Mouse (Mus musculus) hindbrain, embryonic 15.5 days (tissue): Measurements from ENCODE around the gene Cep85l. TPM values are rescaled to one million over a fixed set of nuclear protein-coding genes. Genes with fewer than 3 reads are reported as not detected.

Source experiments
- ATAC-seq: fragments of 200-750 bp; cut with Nextera tagmentation; 2 replicates; pipeline ENCODE4 v1.8.0; 2017; ENCODE audit warnings: low read depth, moderate number of reproducible peaks, moderate TSS enrichment; ENCODE audit not compliant: low FRiP score
- H3K27ac ChIP-seq: fragments of 300-500 bp; sonication (generic); replicated peaks from 2 replicates; pipeline ENCODE4 v1.5.1; 2015; ENCODE audit warnings: mild to moderate bottlenecking, inconsistent platforms
- H3K27me3 ChIP-seq: fragments of 300-500 bp; sonication (generic); 2 replicates; pipeline ENCODE4 v1.6.1; 2015; ENCODE audit warnings: control low read depth, inconsistent platforms
- H3K36me3 ChIP-seq: fragments of 300-500 bp; sonication (generic); 2 replicates; pipeline ENCODE4 v1.6.1; 2015; ENCODE audit warnings: control low read depth, inconsistent platforms
- H3K4me1 ChIP-seq: fragments of 300-500 bp; sonication (generic); replicated peaks from 2 replicates; pipeline ENCODE4 v1.6.1; 2015; ENCODE audit warnings: control low read depth, inconsistent platforms
- H3K4me2 ChIP-seq: fragments of 300-500 bp; sonication (generic); 2 replicates; pipeline ENCODE4 v1.6.1; 2015; ENCODE audit warnings: moderate library complexity, mild to moderate bottlenecking, inconsistent platforms
- H3K4me3 ChIP-seq: fragments of 300-500 bp; sonication (generic); 2 replicates; pipeline ENCODE4 v1.5.1; 2015; ENCODE audit warnings: mild to moderate bottlenecking, inconsistent platforms
- H3K9ac ChIP-seq: fragments of 300-500 bp; sonication (generic); 2 replicates; pipeline ENCODE4 v1.6.1; 2015; ENCODE audit warnings: inconsistent platforms
- H3K9me3 ChIP-seq: fragments of 300-500 bp; sonication (generic); 2 replicates; pipeline ENCODE4 v1.6.1; 2016; ENCODE audit warnings: control low read depth, inconsistent platforms
- WGBS: fragments of 180-500 bp; shearing (Covaris S2); methylation state at CpG from one replicate; pipeline ENCODE4 v1.1.7; 2015; 5-methylcytosine and 5-hydroxymethylcytosine counted together
- polyA plus RNA-seq: library from polyadenylated mRNA; unstranded; fragments of >200 nt; fragmentation: Nextera tagmentation; extraction: Ambion mirVana; gene quantifications from 2 replicates; pipeline ENCODE4 v1.2.1, GENCODE M21; 2015

The Cep85l gene
- polyA plus RNA-seq, 1 experiment from 2014 or later: 5.0 TPM

DNA sequence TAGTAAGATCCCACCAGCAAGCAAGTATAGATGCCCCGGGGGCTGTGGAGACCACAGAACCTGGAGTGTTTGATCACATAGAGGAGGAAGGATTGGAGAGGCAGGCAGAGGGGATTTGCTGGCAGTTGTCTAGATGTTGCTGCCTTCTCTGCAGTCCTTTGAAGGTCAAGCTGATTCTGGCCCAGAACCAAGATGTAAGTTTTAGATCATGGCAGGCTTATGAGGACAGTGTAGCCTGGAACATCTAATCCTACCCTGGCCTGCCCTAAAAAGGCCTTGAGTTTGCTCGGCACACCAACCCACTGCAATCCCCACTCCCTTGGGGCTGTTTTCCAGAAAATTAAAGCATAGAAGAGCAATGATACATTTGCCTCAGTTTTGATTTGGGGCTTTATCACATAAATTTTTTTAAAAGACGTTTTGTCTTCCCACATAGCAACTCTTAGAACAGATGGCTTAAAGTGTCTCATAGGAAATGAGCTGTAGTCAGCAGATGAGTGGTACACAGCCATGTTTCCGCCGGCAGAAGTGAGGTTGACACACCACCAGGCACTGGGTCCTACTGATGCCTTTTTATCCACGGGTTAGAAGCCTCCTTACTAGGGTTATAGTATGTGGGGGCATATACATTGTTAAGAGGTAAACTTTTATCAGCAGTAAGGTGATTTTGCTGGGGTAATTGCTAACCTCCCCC is 8.6 kb upstream of the Cep85l start:
- Histone ChIP-seq H3K4me1 (no peaks in the 10 kb centered on the region), H3K4me3 (no peak overlapping the region), H3K36me3 (no peaks in the 10 kb centered on the region), H3K9ac (no peak overlapping the region), H3K27me3 (no peaks in the 10 kb centered on the region), H3K4me2 (no peak overlapping the region), H3K27ac (no peak overlapping the region), H3K9me3 (no peaks in the 10 kb centered on the region)
- WGBS: 69% methylated on average over 6 of the region's 6 CpGs
- no peak for ATAC-seq

DNA sequence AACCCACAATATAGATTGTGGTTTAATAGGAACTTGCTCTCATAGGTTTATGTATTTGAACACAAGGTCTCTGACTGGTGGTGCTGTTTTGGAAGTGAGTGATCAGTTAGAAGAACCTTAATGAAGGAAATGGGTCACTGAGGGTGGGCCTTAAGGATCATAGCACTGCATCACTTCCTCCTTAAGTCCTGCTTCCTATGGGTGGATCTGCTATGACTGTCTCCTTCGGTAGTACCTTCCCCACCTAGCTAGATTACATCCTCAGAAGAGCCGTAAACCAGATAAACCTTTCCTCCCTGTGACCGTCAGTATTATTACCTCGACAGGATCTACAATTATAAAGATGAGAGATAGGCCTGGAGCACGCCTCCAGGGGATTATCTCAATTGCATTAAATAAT is 5.7 kb upstream of the Cep85l start:
- Histone ChIP-seq H3K4me2 (no peak overlapping the region), H3K4me1 (peaks cover under 1% of the 10 kb centered on the region), H3K27me3 (no peaks in the 10 kb centered on the region), H3K4me3 (no peak overlapping the region), H3K9me3 (no peaks in the 10 kb centered on the region), H3K27ac (no peak overlapping the region), H3K36me3 (no peaks in the 10 kb centered on the region), H3K9ac (no peak overlapping the region)
- WGBS: 81% methylated on average over 5 of the region's 5 CpGs
- no peak for ATAC-seq

DNA sequence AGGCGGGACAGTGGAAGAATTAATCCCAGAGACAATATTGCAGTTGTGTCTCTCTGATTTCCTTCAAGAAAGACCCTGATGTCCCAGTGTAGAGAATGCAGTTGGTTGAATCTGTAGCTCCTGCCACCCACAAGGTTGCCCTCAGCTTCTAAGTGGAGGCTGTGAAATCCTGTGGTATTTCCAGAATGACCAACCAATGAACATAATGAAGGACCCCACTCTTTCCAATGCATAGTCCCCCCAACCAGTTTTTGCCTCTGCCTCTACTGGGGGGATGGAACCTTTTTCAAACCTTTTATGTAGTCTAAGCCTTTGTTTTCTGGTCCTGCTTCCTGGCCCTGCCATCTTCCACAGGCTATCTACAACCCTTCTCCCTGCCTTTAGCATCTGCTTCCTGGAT is 5.1 kb upstream of the Cep85l start:
- no peak for ATAC-seq
- no peak overlapping the region for H3K27ac ChIP-seq
- peaks cover 4% of the 10 kb centered on the region for H3K4me1 ChIP-seq
- no peaks in the 10 kb centered on the region for H3K36me3 ChIP-seq
- H3K4me3 ChIP-seq: no peak overlapping the region
- H3K9me3 ChIP-seq: no peaks in the 10 kb centered on the region
- no peaks in the 10 kb centered on the region for H3K27me3 ChIP-seq
- 89% methylated on average over 1 of the region's 1 CpGs for WGBS
- H3K9ac ChIP-seq: no peak overlapping the region
- no peak overlapping the region for H3K4me2 ChIP-seq

GRCm38 (mm10) chr10:53382696-53383365 is 3.1 kb upstream of the Cep85l start:
- H3K27ac ChIP-seq: no peak overlapping the region
- no peak overlapping the region for H3K4me2 ChIP-seq
- H3K4me3 ChIP-seq: no peak overlapping the region
- ATAC-seq: no peak
- no peaks in the 10 kb centered on the region for H3K27me3 ChIP-seq
- WGBS: 74% methylated on average over 7 of the region's 7 CpGs
- no peaks in the 10 kb centered on the region for H3K36me3 ChIP-seq
- H3K4me1 ChIP-seq: peaks cover 15% of the 10 kb centered on the region
- H3K9ac ChIP-seq: no peak overlapping the region
- H3K9me3 ChIP-seq: no peaks in the 10 kb centered on the region

- 1% methylated on average over 47 of the region's 59 CpGs for WGBS
- Histone ChIP-seq H3K36me3 (no peaks in the 10 kb centered on the region), H3K27me3 (no peaks in the 10 kb centered on the region), H3K27ac (peak overlapping the region; percentile 97), H3K4me2 (peak overlapping the region; percentile 68), H3K9ac (peak overlapping the region; percentile 97), H3K9me3 (no peaks in the 10 kb centered on the region), H3K4me1 (peaks cover 23% of the 10 kb centered on the region), H3K4me3 (peak overlapping the region; percentile 98)
- ATAC-seq: no peak; the same call in 1 of the 2 replicates
Observed at GRCm38 (mm10) chr10:53378981-53379708, 602 bp downstream of the Cep85l start.

DNA sequence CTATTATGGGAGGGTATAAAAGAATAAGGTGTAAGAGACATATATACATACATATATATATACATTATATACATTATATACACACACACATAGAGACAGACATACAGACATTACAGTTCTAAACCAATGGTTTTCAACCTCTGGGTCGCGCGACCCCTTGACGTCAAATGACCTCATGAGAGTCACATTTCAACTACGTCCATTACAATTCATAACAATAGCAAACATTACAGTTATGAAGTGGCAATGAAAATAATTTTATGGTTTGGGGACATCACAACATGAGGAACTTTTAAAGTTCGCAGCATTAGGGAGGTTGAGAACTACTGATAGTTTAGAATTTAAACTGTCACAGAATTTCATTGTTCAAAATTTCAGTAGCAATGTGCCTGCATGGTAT is 1.5 kb downstream of the Cep85l start:
- Histone ChIP-seq H3K4me3 (peak overlapping the region; percentile 98), H3K9me3 (no peaks in the 10 kb centered on the region), H3K4me1 (peaks cover 23% of the 10 kb centered on the region), H3K9ac (no peak overlapping the region; the same call in 1 of the 2 replicates), H3K36me3 (no peaks in the 10 kb centered on the region), H3K27me3 (no peaks in the 10 kb centered on the region), H3K27ac (no peak overlapping the region), H3K4me2 (peak overlapping the region; percentile 68)
- ATAC-seq: no peak
- 74% methylated on average over 6 of the region's 6 CpGs for WGBS

DNA sequence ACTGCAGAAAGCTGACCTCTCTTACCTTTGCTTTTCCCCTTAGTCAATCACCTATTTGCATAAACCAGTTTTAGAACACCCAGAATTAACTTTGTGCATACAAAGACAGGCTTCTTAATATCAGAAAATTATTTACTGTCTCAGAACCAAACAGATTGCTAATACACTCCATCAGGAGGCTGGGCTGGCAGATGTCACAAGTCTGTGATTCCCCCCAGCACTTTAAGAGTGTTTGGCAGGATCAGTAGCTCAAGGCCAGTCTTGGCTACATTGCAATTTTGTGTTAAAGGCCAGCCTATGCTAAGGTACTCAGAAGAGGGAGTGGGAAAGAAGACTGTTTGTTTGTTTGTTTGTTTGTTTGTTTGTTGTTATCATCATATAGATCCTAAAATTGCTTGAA is 2.7 kb downstream of the Cep85l start:
- Histone ChIP-seq H3K27me3 (no peaks in the 10 kb centered on the region), H3K4me2 (peak overlapping the region; percentile 33), H3K4me3 (no peak overlapping the region), H3K4me1 (peaks cover 23% of the 10 kb centered on the region), H3K9me3 (no peaks in the 10 kb centered on the region), H3K36me3 (no peaks in the 10 kb centered on the region), H3K9ac (no peak overlapping the region), H3K27ac (no peak overlapping the region)
- ATAC-seq: no peak

GRCm38 (mm10) chr10:53373885-53374578 is 5.7 kb downstream of the Cep85l start:
- no peak overlapping the region for H3K9ac ChIP-seq
- no peaks in the 10 kb centered on the region for H3K27me3 ChIP-seq
- no peak overlapping the region for H3K27ac ChIP-seq
- H3K9me3 ChIP-seq: no peaks in the 10 kb centered on the region
- ATAC-seq: no peak
- peaks cover 19% of the 10 kb centered on the region for H3K4me1 ChIP-seq
- no peak overlapping the region for H3K4me3 ChIP-seq
- 90% methylated on average over 6 of the region's 6 CpGs for WGBS
- H3K36me3 ChIP-seq: no peaks in the 10 kb centered on the region; the same call in 1 of the 2 replicates
- H3K4me2 ChIP-seq: no peak overlapping the region

DNA sequence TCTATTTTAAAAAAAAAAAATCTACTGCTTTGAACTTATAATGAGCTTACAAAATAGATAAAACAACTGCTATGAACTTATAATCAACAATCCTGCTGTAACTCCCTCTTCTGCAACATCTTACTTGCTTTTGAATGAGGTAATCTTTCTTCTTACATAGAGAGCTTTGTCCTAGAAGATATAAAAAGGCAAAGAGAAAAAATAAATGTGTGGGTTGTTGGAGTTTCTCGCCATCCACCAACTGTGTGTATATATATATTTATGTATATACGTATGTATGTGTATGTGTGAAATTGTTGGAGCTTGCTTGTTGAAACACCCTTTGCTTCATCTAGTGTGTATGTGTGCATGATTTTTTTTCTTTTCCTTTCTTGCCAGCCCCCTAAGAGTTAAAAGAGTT is 12.5 kb downstream of the Cep85l start:
- ATAC-seq: no peak
- no peaks in the 10 kb centered on the region for H3K27me3 ChIP-seq
- H3K4me3 ChIP-seq: no peak overlapping the region
- no peaks in the 10 kb centered on the region for H3K9me3 ChIP-seq
- no peaks in the 10 kb centered on the region; the same call in 1 of the 2 replicates for H3K36me3 ChIP-seq
- 95% methylated on average over 2 of the region's 2 CpGs for WGBS
- no peak overlapping the region for H3K4me2 ChIP-seq
- H3K27ac ChIP-seq: no peak overlapping the region
- H3K4me1 ChIP-seq: no peaks in the 10 kb centered on the region
- H3K9ac ChIP-seq: no peak overlapping the region

- Histone ChIP-seq H3K36me3 (no peaks in the 10 kb centered on the region), H3K27ac (no peak overlapping the region), H3K9ac (no peak overlapping the region), H3K4me3 (no peak overlapping the region), H3K27me3 (no peaks in the 10 kb centered on the region), H3K4me2 (no peak overlapping the region), H3K9me3 (no peaks in the 10 kb centered on the region), H3K4me1 (no peaks in the 10 kb centered on the region)
- no peak for ATAC-seq
Observed at GRCm38 (mm10) chr10:53364311-53364710, 15.4 kb downstream of the Cep85l start.

DNA sequence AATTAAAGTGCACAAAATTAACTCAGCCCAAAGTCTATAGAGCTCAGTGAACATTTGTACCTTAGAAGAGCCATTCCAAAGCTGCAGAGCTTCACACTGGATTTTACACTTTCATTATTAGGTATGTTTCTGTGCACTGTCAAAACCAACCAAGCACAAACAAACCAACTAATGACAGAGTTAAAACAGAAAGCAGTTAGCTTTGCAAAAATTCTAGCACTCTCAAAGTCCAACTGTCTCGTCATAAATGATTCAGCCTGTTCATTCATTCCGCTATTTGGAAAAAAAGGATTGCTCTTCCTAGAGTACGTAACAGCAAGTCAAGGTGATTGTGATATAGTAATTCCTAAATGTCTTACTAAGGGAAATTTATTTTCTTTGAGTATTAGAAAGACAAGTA is 20.7 kb downstream of the Cep85l start:
- ATAC-seq: no peak
- H3K27ac ChIP-seq: no peak overlapping the region
- 88% methylated on average over 3 of the region's 3 CpGs for WGBS

DNA sequence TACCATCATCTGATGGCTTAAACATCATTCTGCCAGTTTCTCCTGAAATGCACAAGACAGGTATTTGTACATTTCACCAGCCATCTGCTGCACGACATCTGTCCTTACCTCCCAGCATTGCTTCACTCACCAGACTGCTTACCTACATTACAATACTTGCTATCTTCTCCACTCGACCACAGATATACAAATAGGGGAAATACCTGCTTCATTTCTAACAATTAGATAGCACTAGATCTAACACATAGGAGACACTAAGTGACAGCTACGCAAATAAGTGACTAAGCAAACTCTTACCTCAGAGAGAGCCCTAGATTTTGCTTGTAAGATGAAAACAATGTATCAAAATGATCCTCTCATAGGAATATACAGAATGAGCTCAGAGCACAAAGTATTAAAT is 26.1 kb downstream of the Cep85l start:
- no peak overlapping the region for H3K4me3 ChIP-seq
- H3K27me3 ChIP-seq: no peaks in the 10 kb centered on the region
- 85% methylated on average over 3 of the region's 3 CpGs for WGBS
- no peak for ATAC-seq
- H3K4me1 ChIP-seq: no peaks in the 10 kb centered on the region
- H3K27ac ChIP-seq: no peak overlapping the region
- peaks cover 9% of the 10 kb centered on the region for H3K36me3 ChIP-seq
- H3K9me3 ChIP-seq: no peaks in the 10 kb centered on the region
- no peak overlapping the region for H3K4me2 ChIP-seq
- no peak overlapping the region for H3K9ac ChIP-seq

More for the DNA sequence above, 20.7 kb downstream of the Cep85l start:
- H3K4me2 ChIP-seq: no peak overlapping the region
- H3K27me3 ChIP-seq: no peaks in the 10 kb centered on the region
- H3K4me3 ChIP-seq: no peak overlapping the region
- no peaks in the 10 kb centered on the region for H3K9me3 ChIP-seq
- H3K9ac ChIP-seq: no peak overlapping the region
- H3K4me1 ChIP-seq: no peaks in the 10 kb centered on the region
- peaks cover 9% of the 10 kb centered on the region for H3K36me3 ChIP-seq
